Mouse (Mus musculus): ENCODE results near the gene Ccdc167. TPM values are rescaled to one million over a fixed set of nuclear protein-coding genes. Genes with fewer than 3 reads are reported as not detected.
"Not testable (repeated sequence)": the region's sequence is repeated elsewhere in the genome, so short reads cannot be mapped to it uniquely, and the experiment has no call there.

Ccdc167 gene
- total RNA-seq, 2 experiments from 2014 or later: 19.9 to 23.6 TPM

DNA sequence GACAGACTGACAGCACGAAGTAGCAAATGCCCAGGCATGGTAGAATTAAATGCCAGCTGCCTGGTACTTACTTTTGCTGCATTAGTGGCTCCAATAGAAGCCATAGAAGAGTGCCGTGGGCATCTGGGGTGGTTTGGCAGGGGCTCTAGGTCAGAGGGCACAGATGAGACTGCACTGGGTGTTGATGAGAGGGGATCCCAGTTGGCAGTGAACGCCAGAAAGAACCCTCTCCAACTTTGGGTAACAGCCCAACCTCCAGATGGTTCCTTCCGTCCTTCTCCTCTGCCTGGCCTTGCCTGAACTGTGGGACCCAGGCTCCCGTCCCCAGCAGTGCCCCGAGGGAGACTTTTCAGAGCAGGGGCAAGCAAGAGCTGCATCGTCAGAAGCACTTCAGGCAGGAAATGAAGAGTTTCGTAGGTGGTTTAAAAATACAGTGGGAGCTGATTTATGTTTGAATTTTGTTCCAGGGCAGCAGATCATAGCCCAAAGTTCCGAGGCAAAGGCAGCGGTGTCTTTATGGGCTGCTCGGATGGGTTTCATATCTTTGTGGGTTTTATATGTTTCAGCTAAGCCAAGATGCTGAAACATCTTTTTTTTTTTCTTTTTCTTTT is 4.0 kb upstream of the Ccdc167 start:
- DNase-seq (ENCODE audit: extremely low spot score in 1 of 2, low spot score in 1 of 2): no peak

DNA sequence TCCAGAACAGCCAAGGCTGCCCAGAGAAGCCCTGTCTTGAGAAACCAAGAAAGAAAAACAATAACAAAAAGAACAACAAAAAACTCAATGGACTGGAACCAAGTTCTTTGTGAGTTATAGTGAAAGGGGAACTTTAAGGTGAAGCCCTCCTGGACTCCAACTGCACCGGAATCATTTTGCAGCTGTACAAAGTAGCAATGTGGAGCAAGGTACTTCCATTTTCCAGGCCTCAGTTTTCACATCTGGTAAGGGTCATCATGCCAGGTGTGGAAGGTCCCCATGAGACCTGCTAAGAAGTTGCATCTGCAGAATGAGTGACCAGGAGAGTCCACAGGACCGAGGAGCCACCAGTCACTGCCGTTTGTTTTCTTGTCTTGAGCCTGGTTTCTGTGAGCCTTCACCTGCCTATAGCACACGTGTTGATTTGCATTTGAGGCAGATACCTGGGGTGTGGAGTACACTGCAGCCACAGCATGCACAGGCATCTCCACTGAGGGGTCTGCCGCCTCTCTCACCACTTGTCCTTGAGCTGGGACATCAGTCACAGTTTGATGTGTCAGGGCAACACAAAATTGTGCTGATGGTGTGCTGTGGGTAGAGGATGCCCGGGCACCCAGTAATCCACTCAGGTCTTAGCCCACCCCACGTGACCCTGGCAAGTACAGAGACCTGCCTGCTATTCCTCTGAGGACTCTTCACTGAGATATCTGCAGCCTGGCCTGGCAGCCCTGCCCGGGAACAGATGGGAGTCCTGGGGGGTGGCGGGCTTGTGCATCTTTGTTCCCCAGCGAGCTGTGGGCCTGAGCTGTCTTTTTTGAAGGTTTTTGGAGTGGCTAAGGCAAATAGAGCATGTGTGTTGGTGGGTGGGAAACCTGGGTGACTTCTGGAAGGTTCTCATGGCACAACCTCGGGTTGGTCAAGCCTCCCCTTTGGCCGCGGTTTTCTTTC is 3.1 kb upstream of the Ccdc167 start:
- DNase-seq (ENCODE audit: extremely low spot score in 1 of 2, low spot score in 1 of 2): no peak

DNA sequence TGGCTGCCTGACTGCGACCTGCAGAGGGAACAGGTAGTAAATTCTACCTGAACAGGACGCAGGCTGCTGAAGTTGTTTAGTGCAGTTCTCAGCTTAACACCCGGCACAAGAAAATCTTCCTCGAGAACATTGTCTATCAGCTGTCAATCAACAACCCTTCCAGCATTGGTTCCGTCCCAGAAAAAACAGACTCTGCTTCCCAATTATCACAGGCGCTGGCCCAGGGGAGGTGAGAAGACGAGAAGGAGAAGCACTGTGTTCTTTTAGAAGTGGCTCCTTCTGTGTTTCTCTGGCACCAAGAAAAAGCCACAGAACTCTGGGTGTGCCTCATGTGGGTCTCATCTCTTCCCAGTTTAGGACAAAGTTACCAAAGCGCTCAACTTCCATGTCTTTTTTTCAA is 1.8 kb upstream of the Ccdc167 start:
- DNase-seq (ENCODE audit: extremely low spot score in 1 of 2, low spot score in 1 of 2): no peak

DNA sequence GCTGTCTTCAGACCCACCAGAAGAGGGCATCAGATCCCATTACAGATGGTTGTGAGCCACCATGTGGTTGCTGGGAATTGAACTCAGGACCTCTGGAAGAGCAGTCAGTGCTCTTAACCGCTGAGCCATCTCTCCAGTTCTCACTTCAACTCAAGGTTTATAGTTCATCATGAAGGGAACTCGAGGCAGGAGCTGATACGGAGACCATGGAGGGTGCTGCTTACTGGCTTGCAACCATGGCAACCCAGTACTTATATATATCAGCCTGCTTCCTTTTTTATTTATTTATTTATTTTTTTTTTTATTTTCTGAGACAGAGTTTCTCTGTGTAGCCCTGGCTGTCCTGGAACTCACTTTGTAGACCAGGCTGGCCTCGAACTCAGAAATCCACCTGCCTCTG is 3.1 kb downstream of the Ccdc167 start:
- DNase-seq (ENCODE audit: extremely low spot score in 1 of 2, low spot score in 1 of 2): not testable (repeated sequence)

DNA sequence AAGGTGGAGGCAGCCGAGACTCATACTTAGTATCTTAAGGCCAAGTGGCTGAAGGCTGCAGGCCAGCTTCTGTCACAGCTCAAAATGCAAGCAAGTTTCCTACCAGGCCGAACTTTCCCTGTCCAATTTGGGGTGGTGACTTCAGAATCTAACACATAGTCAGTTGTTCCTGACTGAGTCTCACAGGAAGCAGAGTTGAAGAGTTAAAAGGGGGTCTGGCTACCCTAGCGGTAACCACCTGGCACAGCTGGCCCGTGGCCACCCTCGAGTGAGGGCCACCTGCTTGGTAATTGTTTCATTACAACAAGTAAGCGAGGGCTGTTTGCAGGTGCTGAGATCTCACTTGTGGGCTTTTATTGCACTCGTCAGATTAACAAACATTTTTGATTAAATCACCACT is 4.3 kb downstream of the Ccdc167 start:
- no peak for DNase-seq (ENCODE audit: extremely low spot score in 1 of 2, low spot score in 1 of 2)

DNA sequence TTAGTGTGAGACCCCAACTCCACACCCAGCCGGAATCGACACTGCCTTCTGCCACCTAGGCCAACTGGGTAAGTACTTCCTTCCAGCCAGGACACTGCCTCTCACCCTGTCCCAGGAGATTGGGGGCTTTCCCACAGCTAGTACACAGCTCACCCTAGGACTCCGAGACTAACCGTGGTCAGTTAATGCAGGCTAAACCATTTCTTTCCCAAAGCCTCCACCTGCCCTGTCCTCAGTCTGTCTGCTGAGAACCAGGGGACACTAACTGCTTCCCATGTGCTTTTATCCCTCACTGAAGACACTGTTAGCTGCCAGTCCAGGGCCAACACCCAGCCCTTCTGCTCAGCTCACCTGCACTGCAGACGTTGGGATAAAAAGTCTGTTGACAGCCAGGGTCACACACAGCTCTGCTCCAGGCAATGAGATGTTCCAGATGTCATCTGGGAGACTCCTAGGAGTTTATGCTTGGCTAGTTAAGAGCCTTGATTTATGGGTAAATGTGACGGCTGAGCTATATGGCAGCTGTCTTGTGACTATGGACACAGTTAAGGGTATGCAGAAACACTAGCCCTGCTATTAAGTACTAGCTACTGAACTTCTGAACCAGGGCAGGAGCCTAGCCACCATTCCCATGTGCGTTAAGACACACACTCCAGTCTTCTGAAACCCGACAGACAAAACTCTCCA is 5.0 kb downstream of the Ccdc167 start:
- DNase-seq (ENCODE audit: extremely low spot score in 1 of 2, low spot score in 1 of 2): no peak

DNA sequence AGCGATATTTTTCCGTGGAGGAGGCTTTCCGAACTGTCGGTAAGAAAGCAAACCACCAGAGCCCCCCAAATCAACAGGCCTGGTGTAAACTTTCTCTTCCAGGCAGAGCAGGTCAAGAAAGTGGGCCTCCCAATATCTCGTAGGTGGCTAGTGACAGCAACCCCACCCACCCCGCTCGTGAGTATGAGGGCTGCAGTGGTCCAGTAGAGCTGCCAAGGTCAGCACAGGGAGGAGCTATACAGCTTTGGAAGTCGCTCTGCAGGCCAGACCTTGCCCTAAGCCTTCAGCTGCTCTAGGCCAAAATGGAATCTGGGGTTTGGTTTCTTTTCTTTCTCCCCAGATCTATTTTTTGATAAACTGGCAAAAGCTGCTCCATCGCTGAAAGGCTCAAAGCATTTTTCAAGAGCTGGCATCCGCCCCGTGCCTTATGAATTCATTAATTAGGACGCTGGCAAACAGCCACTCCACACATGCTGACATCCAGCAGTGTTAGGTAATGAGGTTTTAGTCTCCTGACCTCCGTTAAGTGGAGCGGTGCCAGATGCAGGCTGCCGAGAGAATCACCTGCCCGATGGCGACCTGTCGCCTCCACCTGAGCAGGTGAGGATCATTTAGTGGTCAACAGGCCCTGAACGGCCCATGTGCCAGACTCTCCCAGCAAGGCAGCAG is 5.6 kb downstream of the Ccdc167 start:
- no peak for DNase-seq (ENCODE audit: extremely low spot score in 1 of 2, low spot score in 1 of 2)

DNA sequence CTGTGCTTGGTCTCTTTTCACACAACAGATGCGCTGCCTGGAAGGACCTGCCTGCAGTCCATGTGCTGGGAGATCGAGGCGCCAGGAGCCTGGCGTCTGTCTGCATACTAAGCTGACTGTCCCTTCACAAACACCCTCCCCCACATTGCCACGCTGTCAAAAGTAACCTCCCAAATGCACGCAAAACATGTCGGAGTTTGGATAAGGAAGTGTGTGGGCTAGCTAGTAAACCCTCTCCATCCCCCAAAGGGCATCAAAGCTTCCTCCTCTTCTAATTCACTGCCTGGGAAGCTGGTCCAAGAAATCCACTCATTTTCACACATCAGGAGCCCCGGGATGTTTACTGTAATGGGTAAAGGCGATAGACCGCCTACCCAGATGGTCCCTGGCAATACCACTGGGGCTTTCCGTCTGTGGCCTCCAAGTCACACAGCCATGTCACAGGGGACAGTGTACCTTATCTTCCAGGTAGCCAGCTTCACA is 6.2 kb downstream of the Ccdc167 start:
- no peak for DNase-seq (ENCODE audit: extremely low spot score in 1 of 2, low spot score in 1 of 2)

DNA sequence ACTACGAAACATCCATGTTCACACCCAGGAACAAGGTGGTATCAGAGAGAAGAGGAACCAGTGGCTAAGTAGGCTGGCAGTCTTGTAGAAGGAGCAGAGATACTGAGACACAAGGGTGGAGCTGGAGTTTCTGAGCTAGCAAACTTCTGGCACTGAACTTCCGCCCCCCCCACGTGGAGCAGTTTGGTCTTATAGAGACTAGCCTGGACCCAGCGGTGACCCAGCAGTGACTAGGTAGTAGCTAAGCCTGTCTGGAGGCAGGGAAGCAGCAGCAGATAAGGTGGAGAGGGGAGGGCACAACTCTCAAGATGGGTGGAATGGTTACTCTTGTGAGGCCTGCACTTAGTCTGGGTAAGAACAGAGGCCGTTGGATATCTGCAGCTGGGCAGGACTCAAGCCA is 8.1 kb downstream of the Ccdc167 start:
- DNase-seq (ENCODE audit: extremely low spot score in 1 of 2, low spot score in 1 of 2): no peak

DNA sequence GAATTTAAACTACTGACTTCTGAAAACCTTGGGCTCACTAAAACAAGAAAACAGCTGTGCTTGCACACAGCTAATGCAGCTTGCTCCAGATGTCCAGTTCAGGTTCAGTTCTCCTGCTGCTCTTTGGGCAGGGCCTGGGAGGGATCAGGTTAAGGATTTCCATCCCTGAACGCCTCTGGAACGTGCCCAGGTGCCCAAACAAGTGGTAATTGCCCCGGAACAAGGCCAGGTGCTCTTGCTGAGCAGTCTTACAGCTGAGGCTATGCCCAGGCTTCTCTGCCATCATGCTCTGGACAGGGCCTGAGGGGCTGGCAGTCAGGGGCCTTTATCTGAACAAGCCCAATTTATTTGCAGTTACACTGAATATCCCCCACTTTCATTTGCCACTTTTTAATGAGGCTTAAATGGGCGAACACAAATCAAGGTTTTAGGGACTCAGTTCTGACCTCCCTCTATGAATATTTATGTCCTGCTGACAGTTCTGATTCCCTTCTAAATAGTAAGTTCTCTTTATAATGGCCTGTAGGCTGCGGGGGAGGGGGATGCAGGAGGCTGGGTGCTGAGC is 9.8 kb downstream of the Ccdc167 start:
- DNase-seq (ENCODE audit: extremely low spot score in 1 of 2, low spot score in 1 of 2): no peak

DNA sequence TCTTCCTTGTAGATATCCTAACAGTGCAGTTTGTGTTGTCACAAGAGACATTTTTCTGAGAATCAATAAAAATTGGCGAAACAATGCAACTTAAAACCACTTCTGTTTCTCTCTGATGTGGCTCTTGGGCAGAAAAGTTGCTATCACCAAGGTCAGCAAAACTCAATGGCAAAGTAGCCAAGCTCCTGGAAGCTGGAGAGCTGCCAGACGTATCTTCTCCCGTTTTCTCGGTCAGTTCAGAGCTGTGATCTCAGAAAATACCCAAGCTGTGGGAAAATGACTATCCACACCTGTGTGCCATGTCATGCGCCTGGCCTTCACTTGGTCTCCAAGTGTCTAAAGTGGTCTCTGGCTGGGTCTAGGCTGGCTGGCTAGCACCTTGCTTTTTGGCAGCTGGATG is 11.0 kb downstream of the Ccdc167 start:
- DNase-seq (ENCODE audit: extremely low spot score in 1 of 2, low spot score in 1 of 2): no peak

DNA sequence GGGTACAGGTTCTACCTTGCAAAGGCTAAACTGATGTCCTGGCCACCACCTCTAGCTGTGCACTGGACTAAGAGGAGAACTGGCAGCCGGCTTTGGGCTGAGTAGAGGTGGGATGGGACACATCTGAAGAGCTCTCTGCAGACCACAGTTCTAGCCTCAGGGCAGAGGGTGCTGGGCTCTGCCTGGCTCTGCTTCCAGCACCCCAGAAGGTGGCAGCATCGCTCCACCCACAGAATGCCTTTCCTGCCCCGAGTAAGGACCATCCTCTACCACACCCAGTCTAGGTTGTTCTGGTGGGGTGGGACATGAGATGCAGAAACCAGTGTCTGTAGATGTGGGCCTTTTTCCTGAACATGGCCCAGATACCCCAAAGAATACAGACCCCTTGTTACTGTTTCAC is 12.1 kb downstream of the Ccdc167 start:
- DNase-seq (ENCODE audit: extremely low spot score in 1 of 2, low spot score in 1 of 2): peak in 1 of 2 experiments; percentile 68

DNA sequence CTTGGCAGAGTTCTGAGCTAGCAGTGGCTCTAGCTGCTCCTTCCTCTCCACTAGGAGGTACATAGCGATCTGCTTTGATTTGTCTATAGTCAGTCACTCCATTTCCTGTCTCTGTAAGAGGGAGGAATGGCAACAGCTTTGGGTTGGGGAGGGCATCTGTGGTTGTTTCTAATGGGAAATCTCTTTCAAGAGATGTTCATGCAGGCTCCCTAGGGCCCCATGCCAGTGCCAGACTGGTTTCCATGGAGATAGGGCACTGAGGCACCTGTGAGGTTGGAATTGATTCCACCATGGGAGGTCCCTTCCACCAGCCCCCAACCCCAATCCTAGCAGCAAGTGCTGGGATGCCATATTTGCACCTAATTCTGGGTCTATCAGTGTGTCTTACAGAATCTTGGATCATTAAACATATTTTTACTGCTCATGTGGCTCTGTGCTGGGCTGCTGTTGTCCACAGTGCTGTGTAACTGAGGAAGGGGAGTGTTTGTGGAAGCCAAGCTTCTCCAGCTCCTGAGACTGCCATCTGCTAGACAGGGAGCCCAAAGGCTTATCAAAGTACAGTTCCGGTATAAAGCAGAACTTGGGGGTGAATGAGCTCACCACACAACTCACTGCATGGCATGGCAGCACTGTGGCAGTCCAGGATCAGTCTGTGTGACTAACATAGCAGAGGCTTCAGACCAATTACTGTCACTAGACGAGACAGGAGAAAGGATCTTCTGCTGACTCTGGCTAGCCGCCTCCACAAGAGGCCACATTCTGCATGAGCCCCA is 13.7 kb downstream of the Ccdc167 start:
- peak in 1 of 2 experiments; percentile 52 for DNase-seq (ENCODE audit: extremely low spot score in 1 of 2, low spot score in 1 of 2)

DNA sequence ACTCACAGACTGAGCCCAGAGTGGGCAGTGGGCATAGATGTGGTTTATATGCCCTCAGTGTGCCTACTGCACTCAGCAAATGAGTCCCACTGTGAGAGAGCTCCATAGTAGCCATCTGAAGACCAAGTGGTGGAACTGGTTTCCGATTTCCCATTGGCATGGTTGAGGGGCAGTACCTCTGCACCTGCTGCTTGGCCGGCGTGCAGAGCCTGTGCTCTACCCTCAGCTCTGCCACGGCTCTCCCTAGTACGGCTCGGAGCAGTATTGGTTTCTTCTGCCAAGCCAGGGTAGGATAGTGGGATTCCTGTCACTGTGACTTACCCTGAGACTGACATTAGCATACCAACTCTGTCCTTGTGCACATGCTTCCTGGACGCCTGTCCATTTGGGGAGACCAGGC is 16.3 kb downstream of the Ccdc167 start:
- DNase-seq (ENCODE audit: extremely low spot score in 1 of 2, low spot score in 1 of 2): no peak

DNA sequence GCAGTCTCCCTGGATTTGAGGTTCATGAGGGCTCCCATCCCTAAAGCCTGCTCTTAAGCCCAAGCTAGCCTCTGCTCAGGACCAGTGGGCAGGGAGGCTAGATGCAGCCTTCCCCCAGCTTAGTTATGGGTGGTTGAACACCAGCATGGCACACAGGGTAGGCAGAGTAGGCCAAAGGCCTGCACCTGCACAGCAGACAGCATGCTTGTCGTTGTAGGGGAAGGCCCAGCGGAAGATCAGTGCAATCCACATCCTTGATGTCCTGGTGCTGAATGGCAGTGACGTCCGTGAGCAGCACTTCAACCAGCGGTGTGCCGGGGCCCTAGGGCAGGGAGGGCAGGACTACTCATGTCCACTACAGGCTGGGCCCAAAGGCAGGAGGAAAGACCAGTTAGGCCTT is 18.4 kb downstream of the Ccdc167 start:
- no peak for DNase-seq (ENCODE audit: extremely low spot score in 1 of 2, low spot score in 1 of 2)

DNA sequence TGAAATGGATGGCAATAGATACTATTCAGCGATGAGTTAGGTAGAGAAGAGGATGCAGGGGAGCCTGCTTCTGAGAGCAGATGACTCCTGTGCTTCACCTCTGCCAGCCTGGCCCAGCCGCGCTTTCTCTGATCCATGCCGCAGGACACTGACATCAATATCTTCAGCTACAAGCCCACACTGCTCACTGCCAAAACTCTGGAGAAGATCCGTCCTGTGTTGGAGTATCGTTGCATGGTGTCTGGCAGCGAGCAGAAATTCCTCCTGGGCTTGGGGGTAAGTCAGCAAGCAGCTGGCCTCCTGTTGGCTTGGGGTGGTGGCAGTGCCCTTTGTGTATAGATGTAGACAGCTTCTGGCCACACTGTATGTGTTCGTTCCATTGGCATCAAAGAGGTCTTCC is 19.9 kb downstream of the Ccdc167 start:
- no peak for DNase-seq (ENCODE audit: extremely low spot score in 1 of 2, low spot score in 1 of 2)

DNA sequence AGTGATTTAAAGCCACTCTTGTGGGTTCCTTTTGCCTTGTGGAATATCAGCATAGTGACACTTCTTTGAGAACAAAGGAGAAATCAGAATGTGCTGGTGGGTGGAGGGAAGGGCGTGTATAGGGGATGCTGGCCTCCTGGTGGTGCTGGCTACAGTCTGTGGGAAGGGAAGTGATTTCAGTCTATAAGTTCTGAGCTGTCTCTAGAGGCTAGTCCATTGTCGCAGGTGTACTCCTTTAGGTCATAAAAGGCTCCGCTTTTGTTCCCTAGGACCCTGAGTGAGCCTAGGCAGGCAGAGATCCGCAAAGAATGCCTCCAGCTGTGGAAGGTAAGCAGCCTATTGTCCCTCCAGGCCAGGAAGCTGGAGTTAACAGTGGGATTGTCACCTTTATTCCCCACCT is 22.3 kb downstream of the Ccdc167 start:
- no peak for DNase-seq (ENCODE audit: extremely low spot score in 1 of 2, low spot score in 1 of 2)

DNA sequence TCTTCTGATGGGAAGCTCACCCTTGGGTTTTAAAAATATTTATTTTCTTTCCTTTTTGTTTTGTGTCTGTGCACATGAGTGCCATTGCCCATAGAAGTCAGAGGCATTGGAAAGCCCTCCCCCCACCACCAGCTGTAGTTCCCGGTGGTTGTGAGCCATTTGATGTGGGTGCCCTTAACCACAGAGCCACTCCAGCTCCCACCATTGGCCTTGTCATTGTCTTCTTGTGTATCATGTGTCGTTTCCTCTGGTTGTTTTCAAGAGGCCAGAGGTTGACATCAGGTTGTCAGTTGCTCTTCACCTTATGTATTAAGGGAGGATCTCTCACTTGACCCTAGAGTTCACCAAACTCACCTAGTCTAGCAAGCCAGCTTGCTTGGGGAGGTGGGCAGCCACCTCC is 23.3 kb downstream of the Ccdc167 start:
- DNase-seq (ENCODE audit: extremely low spot score in 1 of 2, low spot score in 1 of 2): no peak

DNA sequence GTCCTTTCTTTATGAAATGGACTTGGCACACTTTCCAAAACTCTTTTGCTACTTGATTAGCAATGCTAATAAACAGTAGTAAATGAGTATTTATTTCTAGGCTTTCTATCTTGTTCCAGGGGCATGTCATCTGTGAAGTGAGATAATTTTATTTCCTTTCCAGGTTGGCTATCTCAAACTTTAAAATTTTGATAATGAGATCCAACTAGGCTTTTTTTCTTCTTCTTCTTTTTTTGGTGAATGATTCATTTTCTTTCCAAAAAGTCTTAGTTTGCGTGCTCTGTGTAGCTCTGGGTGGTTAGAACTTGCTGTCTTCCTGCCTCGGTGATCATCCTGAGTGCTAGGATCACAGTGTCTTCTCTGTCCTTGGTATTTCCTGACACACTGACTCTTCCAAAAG is 24.0 kb downstream of the Ccdc167 start:
- DNase-seq (ENCODE audit: extremely low spot score in 1 of 2, low spot score in 1 of 2): no peak

DNA sequence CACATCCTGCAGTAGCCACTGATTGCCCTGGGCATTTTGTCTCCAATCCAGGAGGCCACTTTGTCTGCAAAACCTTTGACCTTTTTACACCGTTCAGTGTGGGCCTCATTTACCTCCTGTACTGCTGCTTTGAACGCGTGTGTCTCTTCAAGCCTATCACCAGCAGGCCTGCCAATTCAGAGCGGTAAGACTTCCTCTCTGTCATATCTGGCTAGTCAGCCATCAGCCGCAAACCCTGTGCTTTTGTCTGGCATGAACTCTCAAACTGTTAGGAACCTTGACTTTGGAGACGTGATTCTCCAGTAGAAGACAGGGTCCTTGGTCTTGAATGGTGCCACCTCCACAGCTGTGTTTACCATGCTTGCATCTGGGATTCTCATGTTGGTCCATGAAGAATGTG is 26.6 kb downstream of the Ccdc167 start:
- no peak for DNase-seq (ENCODE audit: extremely low spot score in 1 of 2, low spot score in 1 of 2)

Data from layer of hippocampus, postnatal 25 days (tissue).